Mouse (Mus musculus): ENCODE data around the gene Awat1.
A peak's percentile ranks its signal among the peaks of the same experiment; 100 is the strongest.

Awat1 gene

DNA sequence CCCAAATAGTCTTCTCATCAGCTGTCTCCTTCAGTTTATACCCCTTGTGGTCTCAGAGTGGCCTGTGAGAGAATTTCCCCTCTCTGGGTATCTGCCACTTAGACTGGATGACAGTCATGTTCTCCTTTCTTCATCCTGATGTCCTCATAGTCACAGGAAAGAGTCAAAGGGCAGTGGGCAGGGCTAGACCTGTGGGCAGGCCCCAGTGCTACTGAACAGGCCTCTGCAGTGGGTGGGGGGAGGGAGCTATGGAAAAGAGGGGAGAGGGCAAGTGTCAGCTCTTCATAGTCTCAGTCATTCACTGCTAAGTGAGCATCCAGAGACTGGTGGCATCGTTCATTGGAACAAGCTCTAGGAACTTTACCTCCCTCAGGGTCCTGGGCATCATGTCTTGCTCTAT is at the start of gene Awat1:
TSS of gene Awat1 (plus strand) at position 301 of the 400 bp plus-strand sequence.
- no peak for DNase-seq (ENCODE audit: low spot score in 2 of 2)

DNA sequence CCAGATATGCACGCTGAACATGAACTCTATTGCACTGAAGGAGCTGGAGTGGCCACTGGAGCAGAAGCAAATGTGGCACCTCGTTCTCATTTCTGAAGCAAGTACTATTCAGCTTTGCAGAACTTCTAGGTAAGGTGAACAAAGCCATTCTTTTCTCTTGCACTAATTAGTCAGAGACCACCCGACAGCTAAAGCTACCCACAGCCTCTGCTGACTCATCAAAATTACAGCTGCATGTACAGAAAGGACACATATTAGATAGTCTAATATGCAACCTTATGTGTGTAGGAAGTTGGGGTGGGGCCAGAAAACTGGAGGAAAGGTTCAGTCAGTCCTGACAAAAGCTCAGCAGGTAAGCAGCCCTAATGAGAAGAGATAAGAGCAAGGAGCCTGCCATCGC is 47.6 kb upstream of the Awat1 start, which contains the start of gene Dgat2l6:
TSS of gene Dgat2l6 (plus strand) at position 368 of the 400 bp plus-strand sequence.
- DNase-seq (ENCODE audit: low spot score in 2 of 2), result no peak

DNA sequence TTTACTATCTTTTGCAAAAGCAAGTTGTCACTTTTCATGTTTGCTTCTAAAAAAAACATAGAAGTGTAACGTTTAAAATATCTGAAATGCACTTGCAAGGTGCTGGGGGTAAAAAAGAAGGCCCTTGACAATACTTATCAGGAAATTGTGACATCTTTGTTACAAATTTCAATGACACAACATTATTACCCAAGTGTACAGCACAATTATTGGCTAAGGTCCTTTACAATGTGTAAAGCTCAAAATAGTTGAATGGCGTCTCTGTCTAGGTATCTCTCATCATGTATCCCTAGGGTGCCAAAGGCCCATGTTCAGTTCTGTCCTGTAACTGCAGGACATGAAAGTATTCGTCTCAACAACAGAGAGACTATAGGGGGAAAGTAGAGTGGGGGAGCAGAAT is 16.0 kb upstream of the Awat1 start:
- no peak for DNase-seq (ENCODE audit: low spot score in 2 of 2)

DNA sequence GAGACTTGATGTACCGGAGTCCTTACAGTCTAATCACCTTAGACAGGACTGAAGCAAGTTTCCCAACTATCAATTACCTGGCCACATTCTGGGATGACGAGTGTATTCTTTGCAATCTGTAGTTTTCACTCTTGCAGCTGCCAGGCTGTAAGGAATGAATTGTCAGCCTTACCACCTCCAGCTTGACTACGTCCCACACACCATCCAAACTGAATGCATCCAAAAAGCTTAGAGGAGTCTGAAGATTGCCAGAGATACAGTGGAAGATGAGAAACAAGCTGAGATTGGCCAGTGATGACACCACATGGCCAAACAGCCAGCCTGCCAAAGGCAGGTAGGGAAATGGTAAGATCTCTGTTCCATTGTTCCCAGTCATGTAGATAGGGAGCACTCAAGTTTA is 6.4 kb upstream of the Awat1 start:
- DNase-seq (ENCODE audit: low spot score in 2 of 2), result no peak

DNA sequence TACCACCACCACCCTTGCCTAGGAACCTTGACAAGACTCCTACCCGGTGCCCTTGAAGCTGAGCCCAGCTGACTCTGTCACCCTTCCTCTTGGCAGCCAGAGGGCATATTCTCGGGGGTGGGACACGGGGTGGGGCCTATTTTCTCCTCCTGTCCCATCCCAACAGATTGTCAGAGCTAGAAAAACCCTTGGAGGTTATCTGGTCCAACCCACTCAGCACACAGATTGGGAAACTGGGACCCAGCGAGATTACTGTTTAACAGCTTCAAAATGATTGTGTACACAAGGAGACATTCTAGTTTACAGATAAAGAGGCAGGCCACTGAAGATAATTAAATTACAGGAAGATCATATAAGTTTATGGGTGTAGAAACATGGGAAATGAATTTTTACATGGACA is 22.7 kb downstream of the Awat1 start, which contains the start of gene P2ry4:
TSS of gene P2ry4 (minus strand) at position 79 of the 400 bp plus-strand sequence.
- no peak for DNase-seq (ENCODE audit: low spot score in 2 of 2)

DNA sequence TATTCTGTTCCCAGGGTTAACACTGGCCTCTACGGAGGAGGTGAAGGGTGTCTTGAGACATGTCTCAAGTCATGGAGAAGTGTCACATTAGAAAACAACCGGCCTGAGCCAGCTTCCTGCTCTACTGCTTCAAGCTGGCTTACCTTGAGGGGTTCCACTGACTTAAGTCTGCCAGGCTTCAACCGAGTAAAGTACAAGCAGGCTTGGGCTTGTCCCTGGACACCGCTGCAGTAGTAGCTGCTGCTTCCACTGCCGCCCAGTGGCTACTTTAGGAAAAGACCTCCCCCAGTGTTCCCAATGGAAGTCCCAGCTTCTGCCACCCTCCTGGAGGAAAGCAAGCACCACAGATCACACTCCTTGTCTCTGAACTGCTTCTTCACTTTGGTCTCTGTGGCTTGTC is 25.4 kb downstream of the Awat1 start:
- DNase-seq (ENCODE audit: low spot score in 2 of 2), result peak in 1 of 2 experiments; percentile 17

DNA sequence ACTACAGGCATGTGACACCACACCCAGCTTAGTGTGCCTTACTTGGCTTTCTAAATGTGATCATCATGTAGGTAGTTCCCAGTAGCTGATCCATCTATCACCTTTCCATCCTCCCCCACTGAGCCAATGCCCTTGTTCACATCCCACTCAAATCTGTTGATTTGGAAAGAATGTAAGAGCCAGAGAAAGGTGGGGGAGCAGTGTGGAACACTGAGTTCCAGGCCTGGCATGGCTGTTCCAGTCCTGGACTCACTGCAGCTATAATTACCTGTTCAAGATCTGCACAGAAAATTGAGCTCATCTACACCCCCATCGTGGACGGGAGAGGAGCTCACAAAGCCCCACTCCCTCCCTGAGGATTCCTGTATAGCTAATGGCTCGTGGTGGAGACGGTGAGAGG is 27.7 kb downstream of the Awat1 start:
- no peak for DNase-seq (ENCODE audit: low spot score in 2 of 2)

DNA sequence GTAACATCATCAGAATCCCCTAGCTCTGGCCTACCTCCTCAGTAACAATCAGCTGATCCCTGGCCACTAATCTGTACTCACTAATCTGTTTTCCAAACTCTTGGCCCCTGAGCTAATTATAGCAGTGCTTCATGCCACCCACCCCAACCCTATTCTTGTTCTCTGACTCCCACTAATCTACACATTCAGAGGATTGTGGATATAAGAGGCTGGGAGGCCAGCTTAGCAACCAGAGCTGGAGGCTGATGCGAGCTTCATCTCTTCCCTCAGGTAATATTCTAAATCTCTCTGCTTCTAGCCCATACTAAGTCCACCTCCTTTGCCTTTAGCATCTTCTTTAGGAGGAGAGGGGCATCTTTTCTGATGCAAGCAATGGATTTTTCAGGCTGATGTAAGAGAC is 33.3 kb downstream of the Awat1 start, which contains the start of gene Arr3:
TSS of gene Arr3 (plus strand) at position 184 of the 400 bp plus-strand sequence.
- no peak for DNase-seq (ENCODE audit: low spot score in 2 of 2)

DNA sequence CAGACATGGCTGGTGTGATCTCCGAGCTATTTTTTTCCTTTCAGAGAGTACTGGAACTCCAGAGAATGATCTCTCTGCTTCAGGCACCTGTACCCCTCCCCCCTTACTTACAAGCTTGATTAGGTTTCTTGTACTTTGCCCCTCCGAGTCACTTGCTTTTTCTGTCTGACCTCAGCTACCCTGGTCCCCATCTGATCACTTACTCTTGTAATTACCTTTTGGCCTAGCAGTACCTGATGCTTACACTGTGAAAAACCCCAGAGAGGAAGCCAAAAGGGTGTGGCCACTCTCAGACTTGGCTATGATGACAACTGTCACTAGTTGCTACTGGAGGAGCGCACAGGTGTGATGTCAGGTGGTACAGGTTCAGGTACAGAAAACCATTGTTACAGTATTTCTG is 46.4 kb downstream of the Awat1 start:
- DNase-seq (ENCODE audit: low spot score in 2 of 2), result no peak

DNA sequence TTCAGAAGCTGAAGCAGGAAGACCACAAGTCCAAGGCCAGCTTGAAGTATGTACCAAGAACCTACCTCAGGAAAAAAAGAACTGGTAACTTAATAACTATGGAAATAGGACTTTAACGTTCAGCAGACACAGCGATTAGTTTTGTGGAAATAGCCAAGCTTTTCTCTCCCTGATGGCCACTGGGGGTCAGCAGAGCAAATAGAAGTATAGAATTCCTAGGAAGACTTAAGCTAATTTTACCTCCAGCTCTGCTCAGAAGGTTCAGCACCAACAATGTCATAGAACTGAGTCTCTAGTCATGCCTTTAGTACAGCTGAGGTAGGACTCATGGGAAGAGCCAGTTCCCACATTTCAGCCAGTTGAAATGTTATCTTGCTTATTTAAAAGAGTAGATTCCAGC is 49.3 kb downstream of the Awat1 start:
- no peak for DNase-seq (ENCODE audit: low spot score in 2 of 2)

DNA sequence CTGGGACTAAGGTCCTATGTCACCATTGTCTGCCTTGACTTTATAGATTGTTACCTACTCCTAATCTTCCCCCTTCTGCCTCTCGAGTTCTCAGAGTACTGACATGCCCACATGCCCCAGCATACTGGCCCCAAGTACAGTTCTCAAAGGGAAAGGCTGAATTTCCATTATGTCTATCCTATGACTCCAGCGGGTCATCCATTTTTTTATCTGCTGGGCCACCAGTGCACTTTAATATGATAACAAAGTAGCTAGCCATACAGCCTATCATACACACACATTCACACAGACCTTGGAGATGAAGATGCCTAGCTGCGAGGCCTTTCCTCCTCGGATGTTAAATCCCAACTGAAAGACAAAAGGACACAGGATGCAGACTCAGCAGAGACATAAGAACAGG is 52.2 kb downstream of the Awat1 start:
- DNase-seq (ENCODE audit: low spot score in 2 of 2), result no peak

DNA sequence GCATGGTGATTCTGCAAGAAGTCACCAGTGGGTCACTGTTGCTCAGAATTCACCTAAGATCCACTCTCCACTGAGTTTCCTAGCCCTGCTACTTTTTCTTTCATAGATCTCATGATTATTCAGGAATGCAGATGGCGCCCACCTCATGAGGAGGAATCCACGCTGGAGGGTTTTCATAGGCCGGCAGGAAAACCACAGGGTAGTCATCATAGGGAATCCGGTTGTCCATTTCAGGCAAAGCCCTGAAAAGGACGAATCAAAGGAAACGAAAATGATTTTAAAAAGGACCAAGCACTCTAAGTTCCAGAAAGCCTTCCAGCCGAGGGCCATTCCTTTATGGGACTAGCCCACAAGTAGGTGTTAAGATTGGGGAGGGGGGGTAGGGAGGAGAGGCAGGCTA is 53.1 kb downstream of the Awat1 start:
- no peak for DNase-seq (ENCODE audit: low spot score in 2 of 2)

DNA sequence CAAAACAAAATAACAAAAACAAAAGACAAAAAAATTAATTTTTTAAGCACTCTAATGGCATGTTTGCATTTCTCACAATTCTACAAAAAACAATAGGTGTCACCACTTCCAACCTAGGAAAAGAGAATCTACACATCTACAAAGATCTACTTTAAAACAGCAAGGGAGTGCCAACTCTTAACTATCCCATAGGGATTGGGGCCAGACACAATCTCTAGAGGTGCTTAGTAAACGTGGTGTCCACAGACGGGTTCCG is 53.4 kb downstream of the Awat1 start, which contains the start of gene Kif4:
TSS of gene Kif4 (plus strand) at position 192 of the 256 bp plus-strand sequence.
- DNase-seq (ENCODE audit: low spot score in 2 of 2), result no peak

DNA sequence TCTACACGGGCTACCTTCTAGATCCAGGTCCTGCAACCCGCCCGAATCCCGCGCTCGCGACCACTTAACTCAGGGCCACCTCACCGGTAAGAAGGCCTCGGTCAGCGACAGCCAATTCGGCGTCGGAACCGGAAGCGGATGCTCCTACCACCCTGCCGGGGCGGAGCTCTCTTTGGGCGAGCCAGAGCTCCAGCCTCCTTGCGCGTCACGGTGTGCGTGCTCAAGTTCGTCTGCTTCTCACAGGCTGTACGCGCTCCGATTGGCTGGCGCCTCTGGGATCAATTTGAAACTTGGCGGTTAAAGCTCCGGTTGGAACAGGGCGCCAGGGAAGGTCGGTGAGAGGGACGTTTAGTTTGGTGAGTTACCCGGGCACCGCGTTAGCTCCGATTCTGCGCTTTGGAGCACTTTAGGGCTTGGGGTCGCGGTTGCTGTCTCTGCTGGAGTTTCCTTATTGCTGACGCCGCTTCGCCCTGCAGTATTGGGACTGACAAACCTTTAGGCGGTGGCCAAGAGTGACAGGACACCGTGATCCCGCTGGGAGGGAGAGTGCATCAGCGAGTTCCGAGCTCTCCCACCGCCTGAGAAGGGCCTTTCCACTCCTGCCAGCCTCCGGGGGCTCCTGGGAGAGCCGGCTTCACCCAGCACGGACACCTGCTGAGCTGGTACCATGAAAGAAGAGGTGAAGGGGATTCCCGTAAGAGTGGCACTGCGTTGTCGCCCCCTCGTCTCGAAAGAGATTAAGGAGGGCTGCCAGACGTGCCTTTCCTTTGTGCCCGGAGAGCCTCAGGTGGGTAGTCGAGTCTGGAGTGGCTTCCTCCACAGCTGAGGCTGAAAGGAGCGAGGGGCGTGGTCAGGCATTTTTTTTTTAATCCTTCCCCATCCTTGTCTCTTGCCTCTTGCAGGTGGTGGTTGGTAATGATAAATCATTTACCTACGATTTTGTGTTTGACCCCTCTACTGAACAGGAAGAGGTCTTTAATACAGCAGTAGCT is 54.0 kb downstream of the Awat1 start, which contains the start of gene Pdzd11:
TSS of gene Pdzd11 (minus strand) at position 767 of the 992 bp plus-strand sequence.
- DNase-seq (ENCODE audit: low spot score in 2 of 2), result peak; percentile 83 to 87
